Mouse (Mus musculus): ENCODE measurements around the gene Fam184b. TPM values are rescaled to one million over a fixed set of nuclear protein-coding genes. Genes with fewer than 3 reads are reported as not detected.
A peak's percentile ranks its signal among the peaks of the same experiment; 100 is the strongest.

Fam184b gene
- total and polyA plus RNA-seq, 3 experiments = not detected

DNA sequence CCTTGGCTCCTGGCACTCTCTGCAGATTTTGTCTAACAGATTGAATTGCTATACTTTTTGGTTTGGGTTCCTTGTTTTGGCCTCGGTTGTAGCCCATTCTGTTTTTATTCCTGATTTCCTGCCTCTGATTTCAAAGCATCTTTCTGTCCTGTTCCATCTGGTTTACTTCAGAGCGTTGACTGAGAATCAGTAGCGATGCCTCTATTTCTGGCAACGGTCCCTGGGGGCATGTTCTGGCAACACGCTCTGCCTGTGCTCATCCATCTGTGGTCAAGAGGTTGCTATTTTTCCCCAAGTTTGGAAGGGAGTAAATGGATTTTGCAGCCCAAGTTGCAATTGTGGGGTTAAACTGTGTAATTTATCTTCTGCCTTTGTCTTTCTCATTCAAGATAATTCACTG lies 96.0 kb downstream of the Fam184b start:
- peaks cover 0 to 18% of the 10 kb centered on the region in 2 experiments; a peak in 3 of 4 replicates for H3K4me1 ChIP-seq (ENCODE audit: control insufficient read depth in 1 of 2, insufficient read depth in 2 of 2)
- DNase-seq (ENCODE audit: extremely low read depth) = peak; percentile 29
- H3K79me2 ChIP-seq (replicated peaks; ENCODE audit: control insufficient read depth, extremely low read depth, insufficient read depth, poor library complexity, severe bottlenecking) = no peaks in the 10 kb centered on the region
- in situ Hi-C loops (cut with MboI; ENCODE audit: low pct_ligation_motif_present, low pct_unique_long_range_greater_than_20kb, low sequenced_read_pairs) = loop anchor here (25.0 kb wide), 1 partner anchor 794 kb away; no protein-coding TSS in a partner anchor
- dilution Hi-C loops (cut with MboI; ENCODE audit: extremely low pct_ligation_motif_present, extremely low pct_unique_long_range_greater_than_20kb, low sequenced_read_pairs) = no loop called here
- no peak overlapping the region for H3K4me3 ChIP-seq (replicated peaks in 1 of 3; ENCODE audit: low read depth in 2 of 3, low read length in 2 of 3, poor library complexity in 1 of 3)
- H3K27ac ChIP-seq (ENCODE audit: insufficient read depth, low read depth) = no peak overlapping the region
- H3K4me2 ChIP-seq (ENCODE audit: insufficient read depth, low read depth, poor library complexity, severe bottlenecking) = peak overlapping the region; percentile 80
- no peaks in the 10 kb centered on the region for H3K36me3 ChIP-seq (replicated peaks in 1 of 2; ENCODE audit: control insufficient read depth in 1 of 2, insufficient read depth in 1 of 2, low read length in 1 of 2)
- H3K27me3 ChIP-seq (replicated peaks) = no peaks in the 10 kb centered on the region
- TF ChIP-seq MXI1 (IDR thresholded peaks at IDR 0.05; ENCODE audit: low read depth, low read length) = no peak
- TF ChIP-seq MEF2A (IDR thresholded peaks at IDR 0.05; ENCODE audit: borderline replicate concordance, low read depth, low read length) = peak; percentile 75
- TF ChIP-seq MYC (IDR thresholded peaks at IDR 0.05; ENCODE audit: low read depth, low read length) = no peak
- peak; percentile 43; the same call in 1 of the 2 replicates for TF ChIP-seq EP300 (IDR thresholded peaks at IDR 0.05; ENCODE audit: low read length)
- 0 out of 2 replicates have a peak, but pooled peaks have one; percentile 42 for TF ChIP-seq CHD2 (IDR thresholded peaks at IDR 0.05; ENCODE audit: low read length)
- TF ChIP-seq BHLHE40 (IDR thresholded peaks at IDR 0.05; ENCODE audit: low read depth, low read length) = peak; percentile 40; the same call in 1 of the 2 replicates
- TF ChIP-seq MAX (IDR thresholded peaks at IDR 0.05; ENCODE audit: low read length) = no peak
- no peak overlapping the region for H3K9ac ChIP-seq (ENCODE audit: insufficient read depth, low read depth)
- H3K9me3 ChIP-seq (replicated peaks; ENCODE audit: low read length) = no peaks in the 10 kb centered on the region

DNA sequence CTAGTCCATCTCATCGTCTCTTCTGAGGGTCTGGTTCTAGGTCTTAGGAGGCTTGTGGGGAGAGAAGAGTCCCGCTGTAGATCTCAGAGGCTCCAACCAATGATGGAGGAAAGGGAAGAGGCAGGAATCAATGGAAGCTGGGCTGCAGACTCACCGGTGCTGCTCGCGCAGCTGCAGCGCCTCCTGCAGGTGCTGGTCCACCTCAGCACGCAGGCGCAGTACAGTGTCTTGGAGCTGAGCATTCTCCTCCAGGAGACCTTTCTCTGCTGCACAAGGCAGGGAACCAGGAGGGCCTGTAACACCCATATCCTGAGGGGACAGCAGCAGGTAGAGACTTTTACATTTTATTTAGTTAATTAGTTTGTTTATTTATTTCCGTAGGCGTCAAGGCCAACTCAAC lies 99.9 kb downstream of the Fam184b start:
- Histone ChIP-seq H3K27me3 (replicated peaks) (no peaks in the 10 kb centered on the region), H3K9ac (ENCODE audit: insufficient read depth, low read depth) (no peak overlapping the region), H3K27ac (ENCODE audit: insufficient read depth, low read depth) (no peak overlapping the region), H3K4me3 (replicated peaks in 1 of 3; ENCODE audit: low read depth in 2 of 3, low read length in 2 of 3, poor library complexity in 1 of 3) (no peak overlapping the region), H3K79me2 (replicated peaks; ENCODE audit: control insufficient read depth, extremely low read depth, insufficient read depth, poor library complexity, severe bottlenecking) (no peaks in the 10 kb centered on the region), H3K4me1 (ENCODE audit: control insufficient read depth in 1 of 2, insufficient read depth in 2 of 2) (peaks cover 4 to 28% of the 10 kb centered on the region in 2 experiments), H3K9me3 (replicated peaks; ENCODE audit: low read length) (no peaks in the 10 kb centered on the region), H3K36me3 (replicated peaks in 1 of 2; ENCODE audit: control insufficient read depth in 1 of 2, insufficient read depth in 1 of 2, low read length in 1 of 2) (no peaks in the 10 kb centered on the region), H3K4me2 (ENCODE audit: insufficient read depth, low read depth, poor library complexity, severe bottlenecking) (no peak overlapping the region)
- dilution Hi-C loops (cut with MboI; ENCODE audit: extremely low pct_ligation_motif_present, extremely low pct_unique_long_range_greater_than_20kb, low sequenced_read_pairs) = no loop called here
- DNase-seq (ENCODE audit: extremely low read depth) = no peak
- in situ Hi-C loops (cut with MboI; ENCODE audit: low pct_ligation_motif_present, low pct_unique_long_range_greater_than_20kb, low sequenced_read_pairs) = loop anchor here (25.0 kb wide), 1 partner anchor 798 kb away; no protein-coding TSS in a partner anchor
- no peak for TF ChIP-seq POLR2A (IDR thresholded peaks at IDR 0.05; ENCODE audit: low read depth, low read length)
- TF ChIP-seq UBTF (IDR thresholded peaks at IDR 0.05; ENCODE audit: low read depth, low read length) = no peak
- peak in 1 of 2 experiments; percentile 44; a peak in 3 of 4 replicates for TF ChIP-seq CTCF (conservative IDR thresholded peaks at IDR 0.05 in 1 of 2, IDR thresholded peaks at IDR 0.05 in 1 of 2; ENCODE audit: low read depth in 2 of 2, low read length in 2 of 2)
- peak; percentile 0; the same call in 1 of the 2 replicates for TF ChIP-seq RAD21 (IDR thresholded peaks at IDR 0.05; ENCODE audit: low read depth, low read length)
- no peak for TF ChIP-seq E2F4 (IDR thresholded peaks at IDR 0.05; ENCODE audit: insufficient replicate concordance, low read depth, low read length)

DNA sequence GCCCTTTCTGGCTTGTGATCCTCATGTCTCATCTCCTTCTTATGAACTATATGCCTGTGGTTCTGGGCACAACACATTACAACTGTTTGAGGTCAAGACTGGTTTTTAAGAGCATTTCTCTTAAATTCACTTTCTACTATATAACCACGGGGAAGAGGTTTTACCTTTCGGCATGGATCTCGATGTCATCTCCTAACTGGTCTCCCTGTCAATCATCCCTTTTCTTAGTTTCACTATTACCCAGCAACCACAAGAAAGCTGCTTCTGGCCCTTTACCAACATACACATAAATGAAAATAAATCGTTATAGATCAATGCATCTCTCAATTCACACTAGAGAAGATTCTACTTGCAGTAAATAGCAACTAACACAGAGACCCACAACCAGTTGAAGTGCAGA lies 104.2 kb downstream of the Fam184b start:
- Histone ChIP-seq H3K4me1 (ENCODE audit: control insufficient read depth in 1 of 2, insufficient read depth in 2 of 2) (peaks cover 4 to 11% of the 10 kb centered on the region in 2 experiments; a peak in 3 of 4 replicates), H3K36me3 (replicated peaks in 1 of 2; ENCODE audit: control insufficient read depth in 1 of 2, insufficient read depth in 1 of 2, low read length in 1 of 2) (peaks cover 5 to 25% of the 10 kb centered on the region in 2 experiments), H3K79me2 (replicated peaks; ENCODE audit: control insufficient read depth, extremely low read depth, insufficient read depth, poor library complexity, severe bottlenecking) (no peaks in the 10 kb centered on the region), H3K4me2 (ENCODE audit: insufficient read depth, low read depth, poor library complexity, severe bottlenecking) (peak overlapping the region; percentile 89), H3K27ac (ENCODE audit: insufficient read depth, low read depth) (no peak overlapping the region), H3K9me3 (replicated peaks; ENCODE audit: low read length) (no peaks in the 10 kb centered on the region), H3K9ac (ENCODE audit: insufficient read depth, low read depth) (no peak overlapping the region), H3K27me3 (replicated peaks) (no peaks in the 10 kb centered on the region), H3K4me3 (replicated peaks in 1 of 3; ENCODE audit: low read depth in 2 of 3, low read length in 2 of 3, poor library complexity in 1 of 3) (no peak overlapping the region)
- dilution Hi-C loops (cut with MboI; ENCODE audit: extremely low pct_ligation_motif_present, extremely low pct_unique_long_range_greater_than_20kb, low sequenced_read_pairs) = no loop called here
- in situ Hi-C loops (cut with MboI; ENCODE audit: low pct_ligation_motif_present, low pct_unique_long_range_greater_than_20kb, low sequenced_read_pairs) = loop anchor here (25.0 kb wide), 1 partner anchor 802 kb away; no protein-coding TSS in a partner anchor
- TF ChIP-seq E2F4 (IDR thresholded peaks at IDR 0.05; ENCODE audit: insufficient replicate concordance, low read depth, low read length) (no peak), IRF4 (IDR thresholded peaks at IDR 0.05; ENCODE audit: low read depth, low read length) (peak; percentile 88), EP300 (IDR thresholded peaks at IDR 0.05; ENCODE audit: low read length) (peak; percentile 70), POLR2AphosphoS2 (IDR thresholded peaks at IDR 0.05; ENCODE audit: low read depth, low read length) (no peak), MXI1 (IDR thresholded peaks at IDR 0.05; ENCODE audit: low read depth, low read length) (no peak), CHD2 (IDR thresholded peaks at IDR 0.05; ENCODE audit: low read length) (no peak), NRF1 (IDR thresholded peaks at IDR 0.05; ENCODE audit: low read depth, low read length) (no peak), JUND (conservative IDR thresholded peaks at IDR 0.05; ENCODE audit: low read depth, low read length) (peak; percentile 69), ELF1 (IDR thresholded peaks at IDR 0.05; ENCODE audit: low read depth, low read length) (no peak), ZC3H11A (IDR thresholded peaks at IDR 0.05; ENCODE audit: low read depth, low read length) (no peak), RAD21 (IDR thresholded peaks at IDR 0.05; ENCODE audit: low read depth, low read length) (no peak), MAFK (IDR thresholded peaks at IDR 0.05; ENCODE audit: insufficient replicate concordance, low read length) (no peak), MAZ (IDR thresholded peaks at IDR 0.05; ENCODE audit: low read depth, low read length) (no peak), ZKSCAN1 (IDR thresholded peaks at IDR 0.05; ENCODE audit: borderline replicate concordance, low read depth, low read length) (no peak), HCFC1 (IDR thresholded peaks at IDR 0.05; ENCODE audit: low read depth, low read length) (no peak), JUN (IDR thresholded peaks at IDR 0.05; ENCODE audit: insufficient read depth, low read depth, low read length) (peak; percentile 61), MAX (IDR thresholded peaks at IDR 0.05; ENCODE audit: low read length) (no peak), ZMIZ1 (IDR thresholded peaks at IDR 0.05; ENCODE audit: low read depth, low read length) (no peak), TCF12 (IDR thresholded peaks at IDR 0.05; ENCODE audit: low read depth, low read length) (no peak)
- peak; percentile 29 for DNase-seq (ENCODE audit: extremely low read depth)
